Mouse (Mus musculus): ENCODE measurements around the gene Notch3. TPM values are rescaled to one million over a fixed set of nuclear protein-coding genes. Genes with fewer than 3 reads are reported as not detected.

Notch3 gene
- polyA plus RNA-seq, 1 experiment, result 14.8 TPM

DNA sequence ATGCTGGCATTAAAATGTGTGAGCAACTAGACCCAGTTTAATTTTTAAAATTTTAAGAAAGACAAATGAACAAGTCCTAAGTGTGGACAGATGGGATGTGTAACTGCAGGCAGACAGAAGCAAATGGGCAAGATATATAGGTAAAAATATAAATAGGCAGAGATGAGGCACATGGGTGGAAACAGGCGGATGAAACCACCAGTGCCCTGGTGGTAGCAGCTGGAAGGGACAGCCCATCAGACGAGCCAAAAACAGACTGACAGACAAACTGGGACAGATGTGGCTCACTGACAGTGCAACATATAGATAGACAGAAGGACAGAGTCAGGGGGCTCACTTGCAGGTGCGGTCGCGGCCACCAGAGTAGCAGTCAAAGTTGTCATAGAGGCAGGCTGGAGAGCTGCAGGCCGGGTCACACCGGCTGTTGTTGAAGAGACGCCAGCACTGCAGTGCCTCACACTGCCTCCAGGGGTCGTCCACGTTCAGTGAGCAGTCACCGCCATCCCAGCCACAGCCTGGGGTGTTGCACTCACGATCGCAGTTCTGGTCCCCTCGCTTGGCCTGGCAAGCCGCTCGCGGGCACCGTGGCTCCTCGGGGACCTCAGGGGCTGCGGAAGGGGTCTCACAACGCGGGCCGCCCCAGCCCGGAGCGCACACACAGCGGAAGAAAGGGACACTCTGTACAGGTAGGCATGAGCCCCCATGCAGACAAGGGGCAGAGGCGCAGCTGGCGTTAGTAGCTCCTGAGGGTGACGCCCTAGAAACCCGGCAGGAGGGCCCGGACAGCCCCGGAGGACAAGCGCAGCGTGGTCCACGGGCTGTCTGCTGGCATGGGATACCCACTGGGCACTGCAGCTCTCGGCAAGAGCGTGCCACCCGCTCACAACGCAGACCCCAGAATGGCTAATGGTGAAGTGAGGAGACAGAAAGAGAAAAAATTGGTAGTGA is 23.5 kb downstream of the Notch3 start:
- no peaks in the 10 kb centered on the region for H3K79me2 ChIP-seq (ENCODE audit: control insufficient read depth, insufficient read depth)
- TF ChIP-seq CTCF (IDR thresholded peaks at IDR 0.05; ENCODE audit: control insufficient read depth, insufficient read depth, insufficient read length) (peak; percentile 98), FOSL1 (IDR thresholded peaks at IDR 0.05; ENCODE audit: insufficient read depth, low read length, poor library complexity, severe bottlenecking) (no peak)
- no peak overlapping the region for H3ac ChIP-seq (ENCODE audit: control insufficient read depth, insufficient read length, low read depth)
- H3K79me3 ChIP-seq (ENCODE audit: low read depth), result no peaks in the 10 kb centered on the region
- H3K36me3 ChIP-seq (ENCODE audit: control insufficient read depth, insufficient read depth), result no peaks in the 10 kb centered on the region
- H3K4me3 ChIP-seq (ENCODE audit: insufficient read depth, poor library complexity, severe bottlenecking), result no peak overlapping the region
- no peaks in the 10 kb centered on the region for H3K27me3 ChIP-seq (ENCODE audit: control insufficient read depth, insufficient read depth, insufficient read length)

DNA sequence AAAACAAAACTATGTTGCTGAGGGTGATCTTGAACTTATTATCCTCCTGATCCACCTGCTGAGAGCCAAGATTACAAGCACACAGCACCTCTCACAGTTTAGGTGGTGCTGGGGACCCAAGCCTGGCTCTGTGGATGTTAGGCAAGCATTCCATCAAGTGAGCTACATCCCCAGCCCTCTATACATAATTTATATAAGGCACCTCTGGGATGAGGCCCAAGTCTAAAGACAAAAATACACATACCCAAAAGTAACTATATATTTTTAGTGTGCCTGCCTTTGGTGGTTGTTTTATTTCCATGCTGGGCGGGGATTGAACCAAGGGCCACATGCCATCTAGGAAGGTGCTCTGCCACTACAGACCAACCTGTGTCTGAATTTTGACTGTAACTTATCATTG is 24.4 kb downstream of the Notch3 start:
- Histone ChIP-seq H3K36me3 (ENCODE audit: control insufficient read depth, insufficient read depth) (no peaks in the 10 kb centered on the region), H3K27me3 (ENCODE audit: control insufficient read depth, insufficient read depth, insufficient read length) (no peaks in the 10 kb centered on the region), H3K79me2 (ENCODE audit: control insufficient read depth, insufficient read depth) (no peaks in the 10 kb centered on the region), H3K79me3 (ENCODE audit: low read depth) (no peaks in the 10 kb centered on the region), H3K4me3 (ENCODE audit: insufficient read depth, poor library complexity, severe bottlenecking) (no peak overlapping the region), H3ac (ENCODE audit: control insufficient read depth, insufficient read length, low read depth) (no peak overlapping the region)
- TF ChIP-seq USF1 (IDR thresholded peaks at IDR 0.05; ENCODE audit: low read depth), result no peak
- TF ChIP-seq MAX (IDR thresholded peaks at IDR 0.05), result no peak
- TF ChIP-seq CTCF (IDR thresholded peaks at IDR 0.05; ENCODE audit: control insufficient read depth, insufficient read depth, insufficient read length), result no peak
- no peak for TF ChIP-seq MYOG (IDR thresholded peaks at IDR 0.05; ENCODE audit: control insufficient read depth, extremely low read depth, insufficient read length)
- no peak for TF ChIP-seq CEBPB (IDR thresholded peaks at IDR 0.05; ENCODE audit: low read depth)
- no peak for TF ChIP-seq MYOD1 (IDR thresholded peaks at IDR 0.05; ENCODE audit: control insufficient read depth, insufficient read length, low read depth)
- TF ChIP-seq FOSL1 (IDR thresholded peaks at IDR 0.05; ENCODE audit: insufficient read depth, low read length, poor library complexity, severe bottlenecking), result no peak

DNA sequence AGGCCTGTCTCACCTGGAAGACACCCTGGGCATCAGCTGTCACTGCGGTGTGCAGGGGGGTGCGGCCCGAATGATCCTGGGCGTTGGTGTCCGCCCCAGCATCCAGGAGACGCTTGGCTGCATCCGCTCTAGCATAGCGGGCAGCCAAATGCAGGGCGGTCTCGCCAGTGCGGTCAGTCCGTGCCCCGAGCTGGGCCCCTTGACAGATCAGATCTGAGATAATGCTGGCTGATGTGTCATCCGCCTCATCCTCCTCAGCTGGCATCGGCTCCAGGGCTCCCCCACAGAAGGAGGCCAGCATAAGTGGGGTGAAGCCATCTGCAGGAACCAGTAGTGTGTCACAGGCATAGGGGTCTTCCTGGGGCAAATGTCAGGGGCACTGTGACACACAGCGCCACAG is 33.3 kb downstream of the Notch3 start:
- Histone ChIP-seq H3K27me3 (ENCODE audit: control insufficient read depth, insufficient read depth, insufficient read length) (no peaks in the 10 kb centered on the region), H3K4me3 (ENCODE audit: insufficient read depth, poor library complexity, severe bottlenecking) (no peak overlapping the region), H3K36me3 (ENCODE audit: control insufficient read depth, insufficient read depth) (no peaks in the 10 kb centered on the region), H3K79me3 (ENCODE audit: low read depth) (no peaks in the 10 kb centered on the region), H3ac (ENCODE audit: control insufficient read depth, insufficient read length, low read depth) (no peak overlapping the region), H3K79me2 (ENCODE audit: control insufficient read depth, insufficient read depth) (no peaks in the 10 kb centered on the region)
- TF ChIP-seq CEBPB (IDR thresholded peaks at IDR 0.05; ENCODE audit: low read depth) (no peak), MYOD1 (IDR thresholded peaks at IDR 0.05; ENCODE audit: control insufficient read depth, insufficient read length, low read depth) (no peak), MYOG (IDR thresholded peaks at IDR 0.05; ENCODE audit: control insufficient read depth, extremely low read depth, insufficient read length) (no peak), MAX (IDR thresholded peaks at IDR 0.05) (no peak), FOSL1 (IDR thresholded peaks at IDR 0.05; ENCODE audit: insufficient read depth, low read length, poor library complexity, severe bottlenecking) (no peak), USF1 (IDR thresholded peaks at IDR 0.05; ENCODE audit: low read depth) (no peak), CTCF (IDR thresholded peaks at IDR 0.05; ENCODE audit: control insufficient read depth, insufficient read depth, insufficient read length) (no peak)

DNA sequence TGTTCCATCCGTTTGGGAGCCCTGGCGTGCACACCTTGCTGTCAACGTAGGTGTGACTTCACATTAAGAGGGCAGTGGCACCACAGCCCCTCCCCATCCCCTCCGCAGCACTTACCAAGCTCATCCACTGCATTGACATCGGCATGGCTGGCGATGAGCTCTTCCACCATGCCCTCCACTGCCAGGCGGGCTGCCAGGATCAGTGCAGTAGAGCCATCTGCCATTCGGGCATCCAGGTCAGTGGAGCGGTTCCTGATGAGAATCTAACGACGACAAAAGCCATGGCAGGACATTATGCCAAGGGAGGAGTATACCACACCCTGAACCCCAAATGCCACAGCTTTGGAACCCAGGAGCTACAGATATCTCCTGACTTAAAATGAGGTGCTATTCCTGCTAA is 34.6 kb downstream of the Notch3 start:
- Histone ChIP-seq H3K4me3 (ENCODE audit: insufficient read depth, poor library complexity, severe bottlenecking) (no peak overlapping the region), H3K79me2 (ENCODE audit: control insufficient read depth, insufficient read depth) (no peaks in the 10 kb centered on the region), H3K36me3 (ENCODE audit: control insufficient read depth, insufficient read depth) (no peaks in the 10 kb centered on the region), H3ac (ENCODE audit: control insufficient read depth, insufficient read length, low read depth) (no peak overlapping the region), H3K79me3 (ENCODE audit: low read depth) (no peaks in the 10 kb centered on the region), H3K27me3 (ENCODE audit: control insufficient read depth, insufficient read depth, insufficient read length) (no peaks in the 10 kb centered on the region)
- TF ChIP-seq CTCF (IDR thresholded peaks at IDR 0.05; ENCODE audit: control insufficient read depth, insufficient read depth, insufficient read length), result no peak
- no peak for TF ChIP-seq MYOG (IDR thresholded peaks at IDR 0.05; ENCODE audit: control insufficient read depth, extremely low read depth, insufficient read length)
- TF ChIP-seq USF1 (IDR thresholded peaks at IDR 0.05; ENCODE audit: low read depth), result no peak
- TF ChIP-seq CEBPB (IDR thresholded peaks at IDR 0.05; ENCODE audit: low read depth), result no peak
- TF ChIP-seq FOSL1 (IDR thresholded peaks at IDR 0.05; ENCODE audit: insufficient read depth, low read length, poor library complexity, severe bottlenecking), result no peak
- no peak for TF ChIP-seq MYOD1 (IDR thresholded peaks at IDR 0.05; ENCODE audit: control insufficient read depth, insufficient read length, low read depth)

DNA sequence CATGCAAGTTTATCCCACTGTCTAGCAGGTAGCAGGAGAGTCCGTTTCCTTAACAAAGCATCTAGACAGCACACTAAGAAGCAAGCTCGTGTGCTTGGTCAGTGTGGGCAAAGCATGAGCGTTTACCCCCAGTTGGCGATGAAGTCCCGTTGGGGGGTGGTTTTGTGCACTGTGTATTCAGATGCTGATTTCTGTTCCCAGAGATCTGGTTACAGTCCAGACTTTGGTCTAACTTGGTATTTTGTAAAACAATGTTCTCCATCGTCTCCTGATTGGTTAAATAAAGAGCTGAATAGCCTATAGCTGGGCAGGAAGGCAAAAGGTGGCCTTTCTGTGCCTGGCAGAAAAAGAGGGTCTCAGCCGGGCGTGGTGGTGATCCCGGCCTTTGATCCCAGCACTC is 36.1 kb downstream of the Notch3 start:
- no peaks in the 10 kb centered on the region for H3K36me3 ChIP-seq (ENCODE audit: control insufficient read depth, insufficient read depth)
- no peak overlapping the region for H3ac ChIP-seq (ENCODE audit: control insufficient read depth, insufficient read length, low read depth)
- H3K79me2 ChIP-seq (ENCODE audit: control insufficient read depth, insufficient read depth), result no peaks in the 10 kb centered on the region
- no peaks in the 10 kb centered on the region for H3K27me3 ChIP-seq (ENCODE audit: control insufficient read depth, insufficient read depth, insufficient read length)
- TF ChIP-seq CTCF (IDR thresholded peaks at IDR 0.05; ENCODE audit: control insufficient read depth, insufficient read depth, insufficient read length) (no peak), MYOG (IDR thresholded peaks at IDR 0.05; ENCODE audit: control insufficient read depth, extremely low read depth, insufficient read length) (no peak), CEBPB (IDR thresholded peaks at IDR 0.05; ENCODE audit: low read depth) (no peak), USF1 (IDR thresholded peaks at IDR 0.05; ENCODE audit: low read depth) (no peak), MYOD1 (IDR thresholded peaks at IDR 0.05; ENCODE audit: control insufficient read depth, insufficient read length, low read depth) (no peak), MAX (IDR thresholded peaks at IDR 0.05) (no peak), FOSL1 (IDR thresholded peaks at IDR 0.05; ENCODE audit: insufficient read depth, low read length, poor library complexity, severe bottlenecking) (no peak)
- no peaks in the 10 kb centered on the region for H3K79me3 ChIP-seq (ENCODE audit: low read depth)
- no peak overlapping the region for H3K4me3 ChIP-seq (ENCODE audit: insufficient read depth, poor library complexity, severe bottlenecking)

Data from C2C12 (cell line).